Mouse (Mus musculus): Measurements from ENCODE around the gene Lgr4. TPM values are rescaled to one million over a fixed set of nuclear protein-coding genes. Genes with fewer than 3 reads are reported as not detected.

Gene Lgr4
- polyA plus RNA-seq, 1 experiment from 2014 or later: 5.1 TPM

GRCm38 (mm10) chr2:109976181-109976580, 58.7 kb downstream of the Lgr4 start:
- DNase-seq (ENCODE audit: low spot score): no peak

GRCm38 (mm10) chr2:109977322-109977721, 59.9 kb downstream of the Lgr4 start:
- DNase-seq (ENCODE audit: low spot score): no peak

GRCm38 (mm10) chr2:109979209-109979608, 61.8 kb downstream of the Lgr4 start:
- DNase-seq (ENCODE audit: low spot score): no peak

GRCm38 (mm10) chr2:109983435-109983834, 66.0 kb downstream of the Lgr4 start:
- DNase-seq (ENCODE audit: low spot score): no peak

GRCm38 (mm10) chr2:109984930-109985329, 67.5 kb downstream of the Lgr4 start:
- DNase-seq (ENCODE audit: low spot score): no peak

- no peak for DNase-seq (ENCODE audit: low spot score)
Observed at GRCm38 (mm10) chr2:109985560-109985959, 68.1 kb downstream of the Lgr4 start.

GRCm38 (mm10) chr2:109986036-109986785, 68.8 kb downstream of the Lgr4 start:
- no peak for DNase-seq (ENCODE audit: low spot score)

GRCm38 (mm10) chr2:109987946-109988345, 70.5 kb downstream of the Lgr4 start:
- no peak for DNase-seq (ENCODE audit: low spot score)

- DNase-seq (ENCODE audit: low spot score): no peak
Observed at GRCm38 (mm10) chr2:109989196-109989595, 71.7 kb downstream of the Lgr4 start.

- no peak for DNase-seq (ENCODE audit: low spot score)
Observed at GRCm38 (mm10) chr2:109989679-109990473, 72.4 kb downstream of the Lgr4 start.

GRCm38 (mm10) chr2:109991754-109992153, 74.3 kb downstream of the Lgr4 start:
- DNase-seq (ENCODE audit: low spot score): no peak

- DNase-seq (ENCODE audit: low spot score): no peak
Observed at GRCm38 (mm10) chr2:109992448-109993073, 75.1 kb downstream of the Lgr4 start.

- DNase-seq (ENCODE audit: low spot score): no peak
Observed at GRCm38 (mm10) chr2:109993404-109993803, 76.0 kb downstream of the Lgr4 start.

GRCm38 (mm10) chr2:109995061-109995460, 77.6 kb downstream of the Lgr4 start:
- DNase-seq (ENCODE audit: low spot score): no peak

- DNase-seq (ENCODE audit: low spot score): no peak
Observed at GRCm38 (mm10) chr2:109996411-109996810, 79.0 kb downstream of the Lgr4 start.

- no peak for DNase-seq (ENCODE audit: low spot score)
Observed at GRCm38 (mm10) chr2:110004668-110005067, 87.2 kb downstream of the Lgr4 start.

- DNase-seq (ENCODE audit: low spot score): no peak
Observed at GRCm38 (mm10) chr2:110005164-110005563, 87.7 kb downstream of the Lgr4 start.

GRCm38 (mm10) chr2:110005596-110006239, 88.3 kb downstream of the Lgr4 start:
- DNase-seq (ENCODE audit: low spot score): no peak

- DNase-seq (ENCODE audit: low spot score): no peak
Observed at GRCm38 (mm10) chr2:110007423-110008267, 90.2 kb downstream of the Lgr4 start.

GRCm38 (mm10) chr2:110009449-110009848, 92.0 kb downstream of the Lgr4 start:
- DNase-seq (ENCODE audit: low spot score): no peak
